Mouse (Mus musculus): ENCODE results near the gene Gm2663.

- TF ChIP-seq CTCF (IDR thresholded peaks at IDR 0.05; ENCODE audit: low read depth, low read length), result no peak
- TF ChIP-seq POLR2A (IDR thresholded peaks at IDR 0.05; ENCODE audit: borderline replicate concordance, low read depth, low read length), result no peak
Measured at GRCm38 (mm10) chr6:41030821-41031220, 31.5 kb upstream of the Gm2663 start.

Measured in bone marrow macrophage, adult 2 months (primary cell).